Mouse (Mus musculus) hindbrain, embryonic 10.5 days (tissue): ENCODE measurements around the gene Msh3. TPM values are rescaled to one million over a fixed set of nuclear protein-coding genes. Genes with fewer than 3 reads are reported as not detected.

Experiments used
- DNase-seq: peaks from one replicate; pipeline ENCODE4 v3.0.0-alpha.2; 2017; ENCODE audit warnings: low spot score
- H3K27ac ChIP-seq: fragments of 300-500 bp; sonication (generic); 2 replicates; pipeline ENCODE4 v1.5.1; 2016; ENCODE audit warnings: mild to moderate bottlenecking, moderate library complexity
- H3K27me3 ChIP-seq: fragments of 300-500 bp; sonication (generic); 2 replicates; pipeline ENCODE4 v1.6.1; 2016; ENCODE audit warnings: mild to moderate bottlenecking; ENCODE audit not compliant: poor library complexity, insufficient read depth, severe bottlenecking
- H3K36me3 ChIP-seq: fragments of 300-500 bp; sonication (generic); 2 replicates; pipeline ENCODE4 v1.6.1; 2016; ENCODE audit warnings: mild to moderate bottlenecking, moderate library complexity
- H3K4me1 ChIP-seq: fragments of 300-500 bp; sonication (generic); replicated peaks from 2 replicates; pipeline ENCODE4 v1.6.1; 2016; ENCODE audit warnings: mild to moderate bottlenecking
- H3K4me3 ChIP-seq: fragments of 300-500 bp; sonication (generic); 2 replicates; pipeline ENCODE4 v1.5.1; 2016; ENCODE audit warnings: mild to moderate bottlenecking, moderate library complexity
- H3K9me3 ChIP-seq: fragments of 300-500 bp; sonication (generic); 2 replicates; pipeline ENCODE4 v1.6.1; 2016; ENCODE audit warnings: mild to moderate bottlenecking, moderate library complexity
- WGBS: fragments of 180-500 bp; shearing (Covaris S2); methylation state at CpG from one replicate; pipeline ENCODE4 v1.1.7; 2016; 5-methylcytosine and 5-hydroxymethylcytosine counted together
- polyA plus RNA-seq: library from polyadenylated mRNA; unstranded; fragments of >200 nt; fragmentation: Nextera tagmentation; extraction: Ambion mirVana; gene quantifications from 2 replicates; pipeline ENCODE4 v1.2.1, GENCODE M21; 2016

Gene Msh3
- polyA plus RNA-seq, 1 experiment from 2014 or later, result 24.6 TPM

DNA sequence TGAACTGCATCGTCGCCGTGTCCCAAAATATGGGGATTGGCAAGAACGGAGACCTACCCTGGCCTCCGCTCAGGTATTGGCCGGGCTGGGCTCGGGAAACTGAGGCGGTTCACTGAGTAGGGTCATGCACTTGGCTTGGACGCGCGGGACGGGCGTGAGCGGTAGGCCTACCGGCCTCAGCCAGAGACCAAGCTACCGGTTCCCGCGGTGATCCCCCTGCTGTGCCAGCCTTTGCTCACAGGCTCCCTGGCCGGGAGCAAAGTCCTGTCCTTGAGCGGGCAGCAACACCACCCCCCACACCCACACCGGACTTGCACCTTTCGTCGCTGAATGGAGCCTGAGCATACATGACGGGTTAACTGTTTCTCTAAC lies 455 bp upstream of the Msh3 start:
- Histone ChIP-seq H3K27ac (peak overlapping the region; percentile 96), H3K9me3 (no peaks in the 10 kb centered on the region), H3K4me3 (peak overlapping the region; percentile 78), H3K27me3 (no peaks in the 10 kb centered on the region), H3K36me3 (peaks cover 53% of the 10 kb centered on the region), H3K4me1 (peaks cover 37% of the 10 kb centered on the region)
- WGBS, result under 1% methylated on average over 24 of the region's 24 CpGs
- DNase-seq, result no peak

DNA sequence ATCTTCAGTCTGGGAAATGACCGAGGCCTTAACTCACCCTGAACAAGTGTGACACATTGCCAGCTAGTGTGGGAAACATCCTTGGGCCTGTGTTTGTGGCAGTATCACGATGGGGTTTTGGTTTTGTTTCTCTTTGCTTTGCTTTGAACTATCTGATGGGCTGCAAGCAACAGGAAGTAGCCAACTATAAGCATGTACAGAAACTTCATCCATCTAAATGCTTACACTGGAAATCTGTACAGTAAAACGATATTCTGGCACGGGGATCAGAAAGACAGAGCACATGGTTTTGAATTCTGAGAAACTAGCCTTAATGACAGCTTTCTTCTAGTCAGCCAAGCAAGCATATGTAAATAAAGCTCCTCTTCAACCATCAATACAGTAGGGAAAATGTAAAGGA lies 847 bp downstream of the Msh3 start:
- WGBS, result 38% methylated on average over 4 of the region's 4 CpGs
- H3K27me3 ChIP-seq, result no peaks in the 10 kb centered on the region
- peak overlapping the region; percentile 96 for H3K27ac ChIP-seq
- DNase-seq, result no peak
- peak overlapping the region; percentile 78 for H3K4me3 ChIP-seq
- peaks cover 37% of the 10 kb centered on the region for H3K4me1 ChIP-seq
- peaks cover 49% of the 10 kb centered on the region for H3K36me3 ChIP-seq
- H3K9me3 ChIP-seq, result no peaks in the 10 kb centered on the region

DNA sequence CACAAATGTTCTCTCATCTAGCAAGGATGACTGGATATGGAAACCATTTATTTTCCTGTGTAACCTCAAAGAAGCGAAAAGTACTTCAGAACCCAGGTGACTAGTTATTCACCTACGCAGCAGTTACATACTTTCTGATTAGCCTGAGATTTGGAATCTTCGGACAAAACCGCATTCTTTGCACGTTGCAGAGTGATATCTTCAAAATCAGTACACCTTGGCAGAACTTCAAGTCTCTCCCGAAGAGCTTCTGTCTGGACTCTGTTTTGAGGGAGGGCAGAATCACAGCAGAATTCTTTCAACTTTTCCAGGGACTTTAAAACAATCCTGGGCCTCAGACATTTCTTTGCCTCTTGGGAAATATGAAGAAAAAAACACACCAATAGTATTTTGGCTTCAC lies 3.7 kb downstream of the Msh3 start:
- H3K27ac ChIP-seq, result no peak overlapping the region
- H3K4me3 ChIP-seq, result no peak overlapping the region
- peaks cover 25% of the 10 kb centered on the region for H3K4me1 ChIP-seq
- WGBS, result 97% methylated on average over 6 of the region's 6 CpGs
- no peaks in the 10 kb centered on the region for H3K27me3 ChIP-seq
- no peak for DNase-seq
- peaks cover 55% of the 10 kb centered on the region for H3K36me3 ChIP-seq
- H3K9me3 ChIP-seq, result no peaks in the 10 kb centered on the region

DNA sequence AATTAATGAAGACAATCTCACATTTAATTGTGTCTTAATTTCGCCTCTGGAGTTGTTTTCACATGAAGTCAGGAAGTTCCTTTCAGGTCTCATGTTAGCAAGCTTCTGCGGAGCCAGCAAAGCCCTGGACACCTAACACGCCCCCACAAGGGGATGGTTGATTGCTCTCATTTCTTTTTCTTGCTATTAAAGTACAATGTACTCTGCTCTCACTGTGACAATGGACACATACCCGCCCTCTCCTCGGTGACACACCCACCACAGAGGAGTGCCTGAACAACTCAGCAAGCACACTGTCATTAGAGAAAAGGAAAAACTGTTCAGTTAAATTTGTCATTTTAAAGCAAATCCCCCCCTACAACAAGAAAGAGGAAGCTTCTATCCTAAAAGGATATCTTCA lies 8.5 kb downstream of the Msh3 start:
- H3K4me3 ChIP-seq, result no peak overlapping the region
- 78% methylated on average over 5 of the region's 5 CpGs for WGBS
- H3K9me3 ChIP-seq, result no peaks in the 10 kb centered on the region
- H3K4me1 ChIP-seq, result no peaks in the 10 kb centered on the region
- H3K36me3 ChIP-seq, result peaks cover 88% of the 10 kb centered on the region
- no peak for DNase-seq
- H3K27me3 ChIP-seq, result no peaks in the 10 kb centered on the region
- H3K27ac ChIP-seq, result no peak overlapping the region

DNA sequence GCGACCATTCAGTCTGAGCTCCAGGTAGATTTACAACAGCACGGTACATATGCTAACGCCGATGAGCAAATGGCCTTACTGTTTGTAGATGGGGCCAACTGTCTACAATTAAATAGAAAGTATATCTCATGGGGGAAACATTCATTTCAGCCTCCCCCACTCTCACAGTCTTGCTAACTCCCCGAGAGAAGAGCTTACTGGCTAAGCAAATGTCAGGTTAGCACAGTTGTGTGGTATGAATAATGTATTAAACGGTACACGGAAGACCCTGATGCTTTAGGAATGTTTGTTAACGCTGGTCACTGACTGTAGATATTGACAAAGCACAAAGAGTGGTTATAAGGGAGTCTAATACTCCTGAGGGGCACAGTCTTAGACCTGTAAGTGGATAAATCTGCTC lies 10.8 kb downstream of the Msh3 start:
- H3K27ac ChIP-seq, result no peak overlapping the region
- H3K4me1 ChIP-seq, result no peaks in the 10 kb centered on the region
- DNase-seq, result no peak
- no peak overlapping the region for H3K4me3 ChIP-seq
- no peaks in the 10 kb centered on the region for H3K27me3 ChIP-seq
- peaks cover 90% of the 10 kb centered on the region for H3K36me3 ChIP-seq
- 94% methylated on average over 8 of the region's 8 CpGs for WGBS
- H3K9me3 ChIP-seq, result no peaks in the 10 kb centered on the region

DNA sequence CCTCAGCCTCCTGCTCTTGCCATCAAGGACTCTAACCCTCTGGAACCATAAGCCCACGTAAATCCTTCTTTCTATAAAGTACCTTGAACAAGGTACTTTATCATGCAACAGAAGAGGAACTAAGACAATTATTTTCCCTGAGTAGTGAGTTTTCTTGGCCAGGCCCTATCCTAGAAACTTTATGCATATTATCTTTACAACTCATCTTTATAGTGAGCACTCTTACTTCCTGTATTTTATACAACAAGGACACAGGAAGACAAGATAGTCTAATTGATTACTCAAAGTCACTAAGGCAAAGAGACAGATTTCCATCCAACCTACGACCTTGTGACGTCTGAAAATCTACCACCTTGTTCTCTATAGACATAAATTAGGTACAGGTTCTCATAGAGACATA lies 15.0 kb downstream of the Msh3 start:
- Histone ChIP-seq H3K9me3 (no peaks in the 10 kb centered on the region), H3K4me1 (no peaks in the 10 kb centered on the region), H3K27ac (no peak overlapping the region), H3K36me3 (peaks cover 70% of the 10 kb centered on the region), H3K27me3 (no peaks in the 10 kb centered on the region), H3K4me3 (no peak overlapping the region)
- WGBS, result 92% methylated on average over 3 of the region's 3 CpGs
- no peak for DNase-seq

DNA sequence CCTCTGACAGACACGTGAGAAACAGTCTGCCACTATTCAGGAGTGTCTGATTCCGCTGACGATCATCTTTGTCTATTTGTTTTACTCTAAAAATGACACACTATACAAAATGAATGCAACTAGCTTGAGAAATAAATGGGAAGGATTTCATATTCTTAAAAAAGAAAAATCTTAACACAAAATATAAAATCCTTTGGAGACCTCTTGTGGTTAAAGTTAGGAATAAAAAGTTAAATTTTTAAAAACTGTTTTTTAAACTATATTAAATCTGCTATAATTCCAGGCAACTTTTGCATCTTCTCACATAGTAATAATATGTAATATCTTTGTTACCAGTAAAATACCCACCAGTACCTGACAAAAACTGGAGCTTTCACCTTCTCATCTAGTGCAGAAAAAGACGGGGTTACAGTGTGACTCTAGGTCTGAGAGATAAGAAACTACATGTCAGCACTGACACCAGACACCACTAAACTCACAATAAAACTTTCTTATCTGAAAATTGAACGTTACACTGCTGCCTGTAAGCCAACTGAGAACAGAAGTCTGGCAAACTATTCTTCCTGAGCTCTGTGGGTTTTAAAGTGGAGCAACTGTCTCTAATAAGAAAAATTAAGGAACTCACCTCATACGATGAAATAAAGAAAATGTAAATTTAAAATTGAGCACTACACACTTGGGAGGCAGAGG lies 16.9 kb downstream of the Msh3 start:
- H3K4me1 ChIP-seq, result no peaks in the 10 kb centered on the region
- no peak overlapping the region for H3K4me3 ChIP-seq
- DNase-seq, result no peak
- H3K27me3 ChIP-seq, result no peaks in the 10 kb centered on the region
- H3K36me3 ChIP-seq, result peaks cover 58% of the 10 kb centered on the region
- H3K9me3 ChIP-seq, result no peaks in the 10 kb centered on the region
- H3K27ac ChIP-seq, result no peak overlapping the region
- WGBS, result 94% methylated on average over 6 of the region's 6 CpGs

DNA sequence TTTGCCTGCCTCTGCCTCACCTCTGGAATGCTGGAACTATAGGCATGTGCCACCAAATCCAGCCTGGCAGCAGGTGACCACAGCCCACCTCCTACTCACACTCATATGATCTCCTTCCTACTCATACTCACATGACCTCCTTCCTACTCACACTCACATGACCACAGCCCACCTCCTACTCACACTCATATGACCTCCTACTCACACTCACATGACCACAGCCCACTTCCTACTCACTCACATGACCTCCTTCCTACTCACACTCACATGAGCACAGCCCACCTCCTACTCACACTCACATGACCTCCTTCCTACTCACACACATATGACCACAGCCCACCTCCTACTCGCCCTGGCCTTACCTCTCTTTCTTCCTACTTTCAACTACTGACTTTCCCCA lies 17.9 kb downstream of the Msh3 start:
- Histone ChIP-seq H3K4me1 (no peaks in the 10 kb centered on the region), H3K27me3 (no peaks in the 10 kb centered on the region), H3K27ac (no peak overlapping the region), H3K9me3 (no peaks in the 10 kb centered on the region), H3K4me3 (no peak overlapping the region), H3K36me3 (peaks cover 53% of the 10 kb centered on the region)
- DNase-seq, result no peak
- WGBS, result 89% methylated on average over 1 of the region's 1 CpGs

DNA sequence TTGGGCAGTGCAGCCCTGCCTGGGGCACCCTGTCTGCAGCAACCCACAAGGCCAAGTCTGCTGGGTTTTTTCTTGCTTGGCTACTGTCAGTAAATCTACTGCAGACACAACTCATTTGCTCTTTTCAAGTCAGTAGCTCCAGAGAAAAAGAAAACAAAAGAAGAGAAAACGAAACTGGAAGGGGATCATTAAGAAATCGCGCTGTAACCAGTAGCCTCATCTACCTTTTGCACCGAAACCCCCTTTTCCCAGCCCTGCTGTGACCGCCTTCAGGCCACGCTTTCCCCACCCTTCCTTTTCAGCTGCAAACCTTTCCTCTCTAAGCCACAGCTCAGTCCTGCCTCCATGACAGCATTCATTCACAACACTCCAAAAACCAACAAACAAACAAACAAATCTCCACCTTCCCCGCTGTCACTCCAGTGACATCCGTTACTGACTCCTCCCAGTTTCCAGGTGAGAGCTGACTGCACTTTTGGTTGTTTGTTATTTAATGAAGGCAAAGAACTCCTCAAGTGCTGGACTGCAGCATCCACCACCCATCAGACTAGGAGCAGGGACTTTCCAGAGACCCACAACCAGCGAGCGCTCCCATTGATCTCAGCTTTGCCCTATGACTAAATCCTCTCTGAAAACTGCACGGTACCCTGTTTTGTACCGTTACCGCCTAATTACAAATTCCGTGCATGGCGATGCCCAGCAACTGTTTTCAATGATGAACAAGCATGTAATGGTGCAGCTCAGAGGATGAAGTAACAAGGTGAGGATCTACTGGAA lies 22.5 kb downstream of the Msh3 start:
- no peak overlapping the region for H3K4me3 ChIP-seq
- 90% methylated on average over 15 of the region's 15 CpGs for WGBS
- H3K9me3 ChIP-seq, result no peaks in the 10 kb centered on the region
- no peaks in the 10 kb centered on the region for H3K4me1 ChIP-seq
- no peak for DNase-seq
- H3K27ac ChIP-seq, result no peak overlapping the region
- H3K27me3 ChIP-seq, result no peaks in the 10 kb centered on the region
- H3K36me3 ChIP-seq, result peaks cover 42% of the 10 kb centered on the region

DNA sequence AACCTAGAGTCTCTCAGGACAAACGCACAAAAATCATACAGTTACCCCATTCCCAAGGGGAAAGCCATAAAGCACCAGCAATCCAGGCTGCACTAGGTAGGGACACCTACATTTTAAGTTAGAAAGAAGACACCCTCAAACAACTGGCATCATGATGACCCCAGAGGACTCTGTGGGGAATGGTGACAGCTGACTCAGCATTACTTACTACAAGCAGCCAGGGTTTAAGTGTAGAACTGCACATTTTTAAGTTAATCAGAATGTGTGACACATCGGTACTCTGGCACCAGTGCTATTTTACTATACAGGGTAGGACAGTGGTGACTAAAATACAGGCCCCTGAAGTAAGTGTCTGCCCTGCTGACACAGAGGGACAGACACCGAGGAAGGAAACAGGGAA lies 24.2 kb downstream of the Msh3 start:
- no peak overlapping the region for H3K27ac ChIP-seq
- peaks cover 36% of the 10 kb centered on the region for H3K36me3 ChIP-seq
- H3K9me3 ChIP-seq, result no peaks in the 10 kb centered on the region
- no peaks in the 10 kb centered on the region for H3K4me1 ChIP-seq
- no peak overlapping the region for H3K4me3 ChIP-seq
- no peaks in the 10 kb centered on the region for H3K27me3 ChIP-seq
- DNase-seq, result no peak
- WGBS, result 97% methylated on average over 3 of the region's 3 CpGs

DNA sequence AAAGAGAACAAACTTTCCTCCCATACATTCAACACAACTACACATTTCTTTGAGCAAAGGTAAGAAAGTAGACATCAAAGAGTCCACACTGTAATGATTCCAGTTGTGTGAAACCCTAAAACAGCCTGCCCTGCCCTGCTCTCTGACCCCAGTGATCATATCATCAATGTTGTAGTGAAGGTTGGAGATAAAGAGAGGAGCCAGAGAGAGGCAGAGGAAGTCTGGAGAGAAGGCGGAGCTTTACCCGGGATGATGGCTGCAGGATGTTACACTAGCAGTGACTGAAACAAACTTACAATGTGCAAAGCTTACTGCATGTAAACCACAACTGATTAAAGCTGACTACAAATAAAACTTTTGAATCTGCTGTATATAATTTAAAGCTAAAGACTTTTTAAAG lies 26.8 kb downstream of the Msh3 start:
- Histone ChIP-seq H3K36me3 (peaks cover 45% of the 10 kb centered on the region), H3K4me3 (no peak overlapping the region), H3K27me3 (no peaks in the 10 kb centered on the region), H3K4me1 (no peaks in the 10 kb centered on the region), H3K27ac (no peak overlapping the region), H3K9me3 (no peaks in the 10 kb centered on the region)
- no peak for DNase-seq
- 87% methylated on average over 2 of the region's 2 CpGs for WGBS

DNA sequence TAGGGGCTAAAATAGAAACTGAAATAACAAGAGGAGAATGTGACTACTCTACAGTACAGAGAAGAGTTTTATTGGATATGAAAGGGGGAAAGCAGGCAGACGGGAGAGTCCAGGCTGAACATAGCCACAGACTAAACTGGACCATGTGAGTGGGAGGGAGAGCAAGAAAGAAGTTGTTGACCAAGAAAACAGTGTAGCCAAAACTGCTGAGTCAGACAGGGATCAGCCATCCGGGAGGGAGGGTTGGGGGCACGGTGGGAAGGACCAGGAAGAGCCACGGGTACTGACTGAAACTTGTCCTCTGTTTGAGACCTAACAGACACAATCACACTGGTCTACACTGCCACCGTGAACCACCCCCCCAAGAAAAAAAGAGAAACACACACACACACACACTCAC lies 28.8 kb downstream of the Msh3 start:
- H3K27ac ChIP-seq, result no peak overlapping the region
- DNase-seq, result no peak
- no peak overlapping the region for H3K4me3 ChIP-seq
- WGBS, result 78% methylated on average over 5 of the region's 5 CpGs
- no peaks in the 10 kb centered on the region for H3K9me3 ChIP-seq
- H3K4me1 ChIP-seq, result no peaks in the 10 kb centered on the region
- H3K27me3 ChIP-seq, result no peaks in the 10 kb centered on the region
- H3K36me3 ChIP-seq, result peaks cover 49% of the 10 kb centered on the region

DNA sequence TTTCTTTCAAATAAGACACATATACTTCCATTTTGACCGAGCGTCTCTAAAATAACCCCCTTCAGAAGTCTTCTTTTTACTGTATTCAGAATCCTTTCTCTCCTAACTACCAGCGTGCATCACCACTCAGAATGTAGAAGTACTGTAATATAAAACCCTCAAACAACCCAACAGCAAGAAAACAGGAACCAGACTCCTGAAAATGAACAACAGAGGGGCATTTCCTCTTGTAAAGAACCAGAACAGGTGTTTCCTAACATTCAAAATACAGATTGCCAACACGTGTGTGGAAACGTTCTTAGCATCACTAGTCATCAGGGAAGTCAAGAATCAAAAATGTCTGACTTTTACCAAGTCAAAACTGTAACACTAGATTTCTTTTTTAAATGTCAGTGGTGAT lies 34.0 kb downstream of the Msh3 start:
- Histone ChIP-seq H3K9me3 (no peaks in the 10 kb centered on the region), H3K4me3 (no peak overlapping the region), H3K27me3 (no peaks in the 10 kb centered on the region), H3K27ac (no peak overlapping the region), H3K36me3 (peaks cover 55% of the 10 kb centered on the region), H3K4me1 (no peaks in the 10 kb centered on the region)
- no peak for DNase-seq
- WGBS, result 93% methylated on average over 5 of the region's 5 CpGs
